Mouse (Mus musculus): ENCODE measurements around the gene Sctr. TPM values are rescaled to one million over a fixed set of nuclear protein-coding genes. Genes with fewer than 3 reads are reported as not detected.

Sctr gene
- polyA plus RNA-seq, 1 experiment, result 0.07 TPM

DNA sequence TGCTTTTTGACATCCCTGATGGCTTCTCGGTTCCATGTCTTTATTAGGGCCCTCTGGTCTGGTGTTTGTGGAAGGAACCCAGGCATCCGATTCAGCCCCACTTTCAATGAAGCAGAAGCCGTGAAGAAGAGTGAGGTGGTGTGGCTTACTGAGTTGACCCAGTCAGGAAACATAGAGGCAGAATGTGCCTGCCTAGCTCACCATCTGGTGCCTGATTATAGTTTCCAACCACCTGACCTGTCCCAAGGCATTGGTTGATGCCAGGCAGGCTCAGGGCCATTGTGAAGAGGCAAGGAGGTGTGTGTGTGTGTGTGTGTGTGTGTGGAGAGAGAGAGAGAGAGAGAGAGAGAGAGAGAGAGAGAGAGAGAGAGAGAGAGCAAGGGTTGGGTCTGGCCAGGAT lies 23.8 kb downstream of the Sctr start:
- H3K27me3 ChIP-seq (ENCODE audit: control insufficient read depth, insufficient read depth, insufficient read length), result no peaks in the 10 kb centered on the region
- TF ChIP-seq MYOG (IDR thresholded peaks at IDR 0.05; ENCODE audit: control insufficient read depth, extremely low read depth, insufficient read length) (no peak), MYOD1 (IDR thresholded peaks at IDR 0.05; ENCODE audit: control insufficient read depth, insufficient read length, low read depth) (no peak)
- no peak overlapping the region for H3K4me3 ChIP-seq (ENCODE audit: insufficient read depth, poor library complexity, severe bottlenecking)
- H3K36me3 ChIP-seq (ENCODE audit: control insufficient read depth, insufficient read depth), result no peaks in the 10 kb centered on the region
- H3K79me2 ChIP-seq (ENCODE audit: control insufficient read depth, insufficient read depth), result no peaks in the 10 kb centered on the region
- no peaks in the 10 kb centered on the region for H3K79me3 ChIP-seq (ENCODE audit: low read depth)
- H3ac ChIP-seq (ENCODE audit: control insufficient read depth, insufficient read length, low read depth), result no peak overlapping the region

DNA sequence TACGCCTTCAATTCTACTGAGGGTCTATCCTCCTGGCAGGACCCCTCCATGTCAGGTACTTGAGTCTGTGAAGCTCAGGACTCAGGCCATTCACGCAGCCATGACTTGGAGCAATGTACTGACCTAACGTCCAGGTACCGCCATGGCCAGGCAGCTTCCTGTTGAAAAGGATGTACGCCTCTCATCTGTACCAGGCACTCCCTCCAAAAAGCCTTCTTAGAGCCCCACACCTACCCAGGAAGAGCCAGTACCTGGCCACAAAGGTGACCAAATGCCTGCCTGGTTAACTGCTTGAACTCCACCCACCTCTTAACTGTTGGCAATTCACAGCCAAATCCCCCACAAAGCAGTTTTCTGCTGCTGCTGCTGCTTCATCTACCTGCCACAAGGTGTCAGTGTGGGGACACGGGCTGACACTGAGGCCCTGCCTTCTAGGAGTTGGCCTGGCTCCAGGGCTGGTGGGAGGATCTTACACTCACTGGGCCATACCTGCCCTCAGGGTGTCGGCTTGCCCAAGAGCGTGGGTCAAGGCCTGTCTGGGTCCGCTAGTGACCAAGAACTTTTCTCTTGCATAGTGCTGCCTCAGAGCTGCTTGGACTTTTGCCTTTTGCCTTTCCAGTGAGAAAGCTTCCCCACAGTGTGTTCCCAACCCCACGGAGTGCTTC lies 26.2 kb downstream of the Sctr start:
- Histone ChIP-seq H3K27me3 (ENCODE audit: control insufficient read depth, insufficient read depth, insufficient read length) (no peaks in the 10 kb centered on the region), H3ac (ENCODE audit: control insufficient read depth, insufficient read length, low read depth) (no peak overlapping the region), H3K36me3 (ENCODE audit: control insufficient read depth, insufficient read depth) (no peaks in the 10 kb centered on the region), H3K4me3 (ENCODE audit: insufficient read depth, poor library complexity, severe bottlenecking) (no peak overlapping the region), H3K79me3 (ENCODE audit: low read depth) (no peaks in the 10 kb centered on the region), H3K79me2 (ENCODE audit: control insufficient read depth, insufficient read depth) (no peaks in the 10 kb centered on the region)
- TF ChIP-seq FOSL1 (IDR thresholded peaks at IDR 0.05; ENCODE audit: insufficient read depth, low read length, poor library complexity, severe bottlenecking), result no peak
- peak; percentile 91 for TF ChIP-seq CTCF (IDR thresholded peaks at IDR 0.05; ENCODE audit: control insufficient read depth, insufficient read depth, insufficient read length)
- no peak for TF ChIP-seq MAX (IDR thresholded peaks at IDR 0.05)
- TF ChIP-seq USF1 (IDR thresholded peaks at IDR 0.05; ENCODE audit: low read depth), result no peak

DNA sequence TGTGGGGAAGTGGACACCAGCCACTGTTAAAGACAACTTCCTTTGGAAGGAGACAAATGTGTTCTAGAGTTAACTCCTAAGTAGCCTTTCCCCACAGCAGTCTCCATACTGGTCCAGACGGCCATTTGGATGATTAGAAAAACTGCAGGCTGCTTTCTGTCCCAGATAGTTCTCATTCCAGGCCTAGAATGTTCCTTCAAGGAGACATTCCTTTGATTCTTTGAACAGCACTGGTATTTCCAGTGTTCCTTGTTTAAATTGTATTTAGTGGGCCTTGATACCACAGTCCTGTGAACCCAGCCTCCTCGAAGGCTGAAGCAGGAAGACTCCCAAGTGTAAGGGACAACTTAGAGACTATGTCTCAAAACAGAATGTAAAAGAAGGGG lies 26.8 kb downstream of the Sctr start:
- Histone ChIP-seq H3ac (ENCODE audit: control insufficient read depth, insufficient read length, low read depth) (no peak overlapping the region), H3K79me3 (ENCODE audit: low read depth) (no peaks in the 10 kb centered on the region), H3K4me3 (ENCODE audit: insufficient read depth, poor library complexity, severe bottlenecking) (no peak overlapping the region), H3K79me2 (ENCODE audit: control insufficient read depth, insufficient read depth) (no peaks in the 10 kb centered on the region), H3K36me3 (ENCODE audit: control insufficient read depth, insufficient read depth) (no peaks in the 10 kb centered on the region), H3K27me3 (ENCODE audit: control insufficient read depth, insufficient read depth, insufficient read length) (no peaks in the 10 kb centered on the region)
- TF ChIP-seq MYOD1 (IDR thresholded peaks at IDR 0.05; ENCODE audit: control insufficient read depth, insufficient read length, low read depth), result no peak
- TF ChIP-seq CTCF (IDR thresholded peaks at IDR 0.05; ENCODE audit: control insufficient read depth, insufficient read depth, insufficient read length), result no peak
- TF ChIP-seq USF1 (IDR thresholded peaks at IDR 0.05; ENCODE audit: low read depth), result no peak

DNA sequence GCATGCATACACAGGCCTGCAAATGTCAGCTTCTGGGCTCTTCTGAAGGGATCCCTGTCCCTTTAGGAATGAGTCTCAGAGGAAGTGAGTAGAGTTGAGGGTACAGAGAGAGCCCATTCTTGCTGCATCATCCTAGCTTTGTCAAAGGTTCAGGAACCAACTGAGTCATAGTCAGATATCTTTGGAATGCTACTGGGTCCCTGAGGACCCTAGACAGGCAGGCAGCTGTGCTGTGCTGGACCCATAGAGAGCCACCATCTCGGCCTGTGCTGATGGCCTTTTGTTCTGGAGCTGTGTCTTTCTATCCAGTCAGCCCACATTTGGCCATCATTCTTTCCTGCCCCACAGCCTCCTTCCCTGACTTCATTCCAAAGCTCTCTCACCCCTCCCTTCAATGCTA lies 28.1 kb downstream of the Sctr start:
- no peaks in the 10 kb centered on the region for H3K27me3 ChIP-seq (ENCODE audit: control insufficient read depth, insufficient read depth, insufficient read length)
- TF ChIP-seq MYOD1 (IDR thresholded peaks at IDR 0.05; ENCODE audit: control insufficient read depth, insufficient read length, low read depth) (peak; percentile 92), CTCF (IDR thresholded peaks at IDR 0.05; ENCODE audit: control insufficient read depth, insufficient read depth, insufficient read length) (no peak)
- H3K79me2 ChIP-seq (ENCODE audit: control insufficient read depth, insufficient read depth), result no peaks in the 10 kb centered on the region
- H3K79me3 ChIP-seq (ENCODE audit: low read depth), result no peaks in the 10 kb centered on the region
- no peak overlapping the region for H3K4me3 ChIP-seq (ENCODE audit: insufficient read depth, poor library complexity, severe bottlenecking)
- no peaks in the 10 kb centered on the region for H3K36me3 ChIP-seq (ENCODE audit: control insufficient read depth, insufficient read depth)
- no peak overlapping the region for H3ac ChIP-seq (ENCODE audit: control insufficient read depth, insufficient read length, low read depth)

DNA sequence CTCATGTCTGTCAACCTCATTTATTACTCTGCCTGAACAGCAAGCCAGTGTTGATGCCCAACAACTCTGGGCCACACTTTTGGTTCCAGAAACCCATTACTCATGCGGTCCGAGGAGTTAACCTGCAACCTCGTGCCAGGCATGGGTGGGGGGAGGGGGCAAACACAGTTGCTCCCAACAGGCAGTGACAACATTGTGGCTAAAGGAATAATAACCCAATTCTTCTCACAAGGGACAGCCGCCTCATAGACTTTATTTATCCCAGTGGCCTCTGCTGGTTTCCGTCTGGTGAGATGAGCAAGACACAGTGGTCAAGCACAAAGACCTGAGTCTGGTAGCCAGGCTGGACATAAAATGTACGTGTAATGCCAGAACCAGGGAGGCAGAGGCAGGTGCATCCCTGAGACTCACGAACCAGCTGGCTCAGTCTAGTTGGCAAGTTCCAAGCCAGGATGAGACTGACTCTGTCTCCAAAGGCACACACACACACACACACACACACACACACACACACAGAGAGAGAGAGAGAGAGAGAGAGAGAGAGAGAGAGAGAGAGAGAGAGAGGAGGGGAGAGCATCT lies 28.9 kb downstream of the Sctr start:
- no peak overlapping the region for H3K4me3 ChIP-seq (ENCODE audit: insufficient read depth, poor library complexity, severe bottlenecking)
- H3ac ChIP-seq (ENCODE audit: control insufficient read depth, insufficient read length, low read depth), result no peak overlapping the region
- no peaks in the 10 kb centered on the region for H3K36me3 ChIP-seq (ENCODE audit: control insufficient read depth, insufficient read depth)
- no peaks in the 10 kb centered on the region for H3K79me3 ChIP-seq (ENCODE audit: low read depth)
- no peaks in the 10 kb centered on the region for H3K79me2 ChIP-seq (ENCODE audit: control insufficient read depth, insufficient read depth)
- H3K27me3 ChIP-seq (ENCODE audit: control insufficient read depth, insufficient read depth, insufficient read length), result no peaks in the 10 kb centered on the region
- TF ChIP-seq MAX (IDR thresholded peaks at IDR 0.05), result peak; percentile 71
- TF ChIP-seq FOSL1 (IDR thresholded peaks at IDR 0.05; ENCODE audit: insufficient read depth, low read length, poor library complexity, severe bottlenecking), result no peak
- TF ChIP-seq MYOD1 (IDR thresholded peaks at IDR 0.05; ENCODE audit: control insufficient read depth, insufficient read length, low read depth), result peak; percentile 74

DNA sequence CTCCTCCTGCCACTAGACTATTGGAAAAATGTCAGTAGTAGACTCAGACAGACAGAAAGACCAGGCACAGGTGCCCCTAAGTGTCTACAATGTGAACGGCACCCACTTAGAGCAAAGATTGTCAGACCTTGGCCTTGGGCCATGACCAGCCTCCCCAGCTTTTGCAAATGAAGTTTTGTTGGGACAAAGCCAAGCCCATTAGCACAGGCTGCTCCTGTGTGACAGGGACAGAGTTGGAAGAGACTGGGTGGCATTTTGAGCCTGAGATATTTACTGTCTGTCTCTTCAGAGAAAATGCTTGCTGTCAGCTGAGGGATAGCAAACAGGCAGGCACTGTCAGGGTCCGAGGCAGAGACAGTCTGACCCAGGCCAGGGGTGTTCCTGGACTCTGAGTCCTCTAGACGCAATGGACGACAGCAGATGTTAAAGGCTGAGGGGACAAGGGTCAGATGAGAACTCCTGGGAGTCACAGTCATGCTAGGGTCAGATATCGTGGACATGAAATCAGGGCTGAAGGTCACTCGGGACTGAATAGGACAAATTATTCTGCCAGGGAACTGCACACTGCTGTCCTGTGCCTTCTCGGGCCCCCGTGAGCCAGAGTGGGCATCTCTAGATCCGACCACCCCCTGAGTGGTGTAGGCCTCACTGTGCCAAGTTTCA lies 30.5 kb downstream of the Sctr start:
- Histone ChIP-seq H3ac (ENCODE audit: control insufficient read depth, insufficient read length, low read depth) (no peak overlapping the region), H3K79me2 (ENCODE audit: control insufficient read depth, insufficient read depth) (no peaks in the 10 kb centered on the region), H3K27me3 (ENCODE audit: control insufficient read depth, insufficient read depth, insufficient read length) (no peaks in the 10 kb centered on the region), H3K36me3 (ENCODE audit: control insufficient read depth, insufficient read depth) (no peaks in the 10 kb centered on the region), H3K79me3 (ENCODE audit: low read depth) (no peaks in the 10 kb centered on the region), H3K4me3 (ENCODE audit: insufficient read depth, poor library complexity, severe bottlenecking) (no peak overlapping the region)
- TF ChIP-seq CEBPB (IDR thresholded peaks at IDR 0.05; ENCODE audit: low read depth) (no peak), CTCF (IDR thresholded peaks at IDR 0.05; ENCODE audit: control insufficient read depth, insufficient read depth, insufficient read length) (no peak), USF1 (IDR thresholded peaks at IDR 0.05; ENCODE audit: low read depth) (no peak), MYOG (IDR thresholded peaks at IDR 0.05; ENCODE audit: control insufficient read depth, extremely low read depth, insufficient read length) (no peak), MYOD1 (IDR thresholded peaks at IDR 0.05; ENCODE audit: control insufficient read depth, insufficient read length, low read depth) (no peak), MAX (IDR thresholded peaks at IDR 0.05) (no peak), FOSL1 (IDR thresholded peaks at IDR 0.05; ENCODE audit: insufficient read depth, low read length, poor library complexity, severe bottlenecking) (no peak)
